Mouse (Mus musculus): ENCODE data around the gene Birc7.
A peak's percentile ranks its signal among the peaks of the same experiment; 100 is the strongest.

Gene Birc7

DNA sequence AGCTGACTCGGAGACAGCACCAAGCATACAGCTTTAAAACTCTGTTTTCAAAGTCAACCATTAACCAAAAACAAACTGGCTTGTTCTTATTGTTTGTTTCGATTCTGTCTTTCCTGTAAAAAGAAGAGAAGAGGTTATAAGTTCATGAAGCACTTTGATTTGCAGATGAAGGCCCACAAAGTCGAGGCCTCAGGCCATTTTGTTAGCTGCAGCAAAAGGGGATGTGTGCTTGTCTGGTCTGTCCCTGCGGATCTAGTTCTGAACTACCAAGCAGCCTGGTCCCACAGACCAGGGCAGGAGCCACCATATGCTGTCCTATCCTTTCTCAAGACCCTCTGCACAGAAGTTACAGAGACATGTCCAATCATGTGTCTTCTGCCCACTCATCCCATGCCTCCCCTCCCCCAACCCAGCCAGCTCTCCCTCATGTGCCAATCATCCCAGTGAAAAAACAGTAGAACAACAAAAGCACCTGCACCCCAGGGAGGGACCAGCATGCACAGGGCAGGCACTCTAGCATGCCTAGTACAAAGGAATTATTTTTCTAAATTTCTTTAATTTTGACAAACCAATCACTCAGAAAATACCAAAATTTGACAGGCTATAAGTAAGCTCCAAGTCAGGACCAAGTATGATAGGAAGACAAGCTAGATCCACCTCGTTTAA, 23.1 kb upstream of the Birc7 start:
- DNase-seq (ENCODE audit: low read depth, low spot score) = peak; percentile 64

GRCm38 (mm10) chr2:180910928-180911327, 17.9 kb upstream of the Birc7 start:
- DNase-seq (ENCODE audit: low read depth, low spot score) = no peak

DNA sequence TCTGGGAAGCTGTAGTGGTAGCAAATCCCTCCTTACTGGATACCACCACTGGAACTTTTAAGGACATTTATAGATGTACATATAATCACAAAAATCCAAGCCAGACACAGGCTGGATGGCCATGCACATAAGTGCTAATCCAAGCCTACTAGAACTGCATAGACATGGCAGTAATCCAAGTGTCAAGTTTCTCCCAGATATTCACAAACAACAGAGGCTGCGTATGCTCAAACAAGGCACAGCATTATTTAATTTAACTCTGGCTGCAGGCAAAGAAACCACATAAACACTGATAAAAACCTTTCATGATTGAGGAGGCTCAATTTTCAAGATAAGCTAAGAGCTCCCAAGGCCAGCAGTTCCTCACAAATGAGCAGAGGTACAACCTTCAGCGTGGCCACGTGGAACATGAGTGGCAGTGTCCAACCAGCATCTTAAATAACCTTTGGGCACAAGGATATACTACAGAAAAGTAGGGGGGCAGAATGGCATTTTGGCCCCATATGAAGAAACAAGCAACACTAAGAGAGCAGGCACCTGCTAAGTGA, 12.9 kb upstream of the Birc7 start:
- no peak for DNase-seq (ENCODE audit: low read depth, low spot score)

GRCm38 (mm10) chr2:180919913-180920809, 8.7 kb upstream of the Birc7 start:
- DNase-seq (ENCODE audit: low read depth, low spot score) = no peak

- DNase-seq (ENCODE audit: low read depth, low spot score) = peak; percentile 96
Measured at GRCm38 (mm10) chr2:180920810-180921400, 7.9 kb upstream of the Birc7 start, which contains the start of gene Ythdf1. Ythdf1 (minus strand) TSS chr2:180920949.

DNA sequence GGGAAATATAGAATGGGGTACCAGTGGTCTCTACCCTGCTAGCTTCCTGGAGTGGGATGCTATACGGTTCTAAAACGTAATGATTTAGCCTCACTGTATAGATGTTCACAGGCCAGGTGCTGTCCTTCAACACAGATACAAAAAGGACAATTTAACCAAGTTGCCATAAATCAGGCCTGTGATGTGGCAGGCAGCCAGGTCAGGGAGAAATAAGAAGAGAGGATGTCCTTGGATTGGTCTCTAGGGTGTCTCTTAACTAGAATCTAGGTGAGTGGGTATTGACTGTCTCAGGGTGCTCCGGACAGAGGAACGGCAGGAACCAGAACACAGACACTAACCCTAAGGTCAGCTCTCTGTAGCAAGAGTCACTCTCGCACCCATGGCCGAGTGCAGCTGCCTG, 6.1 kb upstream of the Birc7 start:
- DNase-seq (ENCODE audit: low read depth, low spot score) = no peak

DNA sequence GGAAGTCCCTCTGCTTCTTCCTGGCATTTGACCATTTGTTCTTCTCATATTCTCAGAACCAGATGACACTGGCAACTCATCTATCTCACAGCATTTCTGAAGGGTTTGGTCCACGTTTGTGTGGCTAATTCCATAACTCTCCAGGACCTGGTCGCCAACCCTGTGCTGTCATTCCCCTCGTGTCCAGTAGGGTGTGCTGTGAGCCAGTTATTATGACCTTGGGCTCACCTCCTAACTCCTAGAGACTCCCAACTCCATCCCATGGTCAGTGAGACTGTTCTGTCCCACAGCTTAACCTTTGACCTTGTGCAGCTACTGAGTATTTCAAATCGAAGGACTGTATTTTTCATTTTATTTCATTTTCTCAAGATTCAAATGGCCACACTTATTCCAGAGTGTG, 3.6 kb upstream of the Birc7 start:
- DNase-seq (ENCODE audit: low read depth, low spot score) = peak; percentile 67

GRCm38 (mm10) chr2:180932418-180932817, 3.6 kb downstream of the Birc7 start:
- DNase-seq (ENCODE audit: low read depth, low spot score) = no peak

- DNase-seq (ENCODE audit: low read depth, low spot score) = no peak
Measured at GRCm38 (mm10) chr2:180940187-180940586, 11.4 kb downstream of the Birc7 start.

GRCm38 (mm10) chr2:180941869-180942268, 13.0 kb downstream of the Birc7 start:
- DNase-seq (ENCODE audit: low read depth, low spot score) = no peak

- DNase-seq (ENCODE audit: low read depth, low spot score) = peak; percentile 23
Measured at GRCm38 (mm10) chr2:180949947-180950346, 21.1 kb downstream of the Birc7 start.

DNA sequence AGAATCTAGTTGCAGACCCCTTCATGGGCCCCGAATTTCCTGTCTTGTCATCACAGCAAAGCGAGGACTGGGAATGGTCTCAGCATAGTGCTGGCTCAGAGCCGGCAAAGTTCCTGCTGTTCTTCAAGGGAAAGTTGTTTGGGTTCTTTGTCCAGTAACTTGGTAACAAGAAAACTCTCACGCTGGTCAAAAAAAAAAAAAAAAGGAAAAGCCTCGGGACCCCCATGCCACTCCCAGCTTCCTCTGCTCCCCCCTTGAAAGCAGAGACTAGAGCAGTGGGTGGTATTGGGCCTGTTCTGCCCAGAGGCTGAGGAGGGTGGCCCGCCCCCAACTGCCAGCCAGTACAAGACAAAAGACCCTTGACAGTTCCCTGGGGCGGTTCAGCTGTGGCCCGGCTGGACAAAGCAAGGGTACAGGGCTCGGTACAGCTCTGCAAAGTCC, 23.9 kb downstream of the Birc7 start:
- DNase-seq (ENCODE audit: low read depth, low spot score) = peak; percentile 56

GRCm38 (mm10) chr2:180953638-180954037, 24.8 kb downstream of the Birc7 start:
- DNase-seq (ENCODE audit: low read depth, low spot score) = peak; percentile 68

DNA sequence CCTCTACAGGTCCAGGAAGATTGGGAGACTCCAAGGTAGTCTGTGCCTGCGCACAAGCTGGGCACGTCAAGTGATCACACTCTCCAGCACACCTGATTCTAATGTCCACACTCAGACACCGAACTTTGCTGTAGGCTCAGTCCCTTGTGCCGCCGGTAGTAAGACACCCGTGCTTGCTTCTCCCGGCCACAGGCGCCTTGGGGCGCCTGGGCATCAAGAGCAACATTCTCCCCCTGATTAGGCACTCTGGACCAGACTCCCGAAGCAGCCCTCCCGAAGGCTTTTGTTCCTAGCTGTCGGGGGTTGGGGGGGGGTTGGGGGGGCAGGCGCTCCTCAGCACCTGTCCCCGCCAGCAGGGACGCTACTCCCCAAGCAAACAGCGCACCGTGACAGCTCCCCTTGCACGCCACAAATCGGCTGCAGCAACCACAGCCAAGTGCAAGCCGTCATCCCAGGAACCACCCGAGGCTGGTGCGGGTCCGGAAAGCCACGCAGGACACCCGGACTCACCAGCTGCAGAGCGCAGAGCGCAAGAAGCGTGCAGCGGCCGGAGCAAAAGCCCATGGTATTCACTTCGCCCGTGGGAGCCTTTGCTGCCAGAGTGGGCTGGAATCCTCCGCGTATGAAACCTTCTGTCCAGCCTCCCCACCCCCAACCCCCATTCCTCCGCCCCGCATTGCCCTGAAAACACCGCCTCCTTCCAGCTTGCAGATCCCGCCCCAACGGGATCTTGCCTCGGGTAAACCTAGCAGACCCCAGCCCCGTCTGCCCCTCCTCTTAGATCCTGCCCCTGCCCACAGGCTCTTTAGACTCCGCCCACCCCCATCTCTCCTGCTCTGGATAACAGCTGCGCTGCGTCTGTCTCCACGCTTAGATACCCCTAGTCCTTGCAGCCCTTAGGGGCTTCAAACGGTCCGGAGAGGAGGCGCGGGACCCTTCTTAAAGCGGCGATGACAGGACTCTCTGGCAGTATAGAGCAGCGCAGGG, 25.5 kb downstream of the Birc7 start, which contains the start of gene Nkain4:
Gene Nkain4, minus strand, starts transcription at position 639 of the 987 bp plus-strand sequence.
- peak; percentile 87 for DNase-seq (ENCODE audit: low read depth, low spot score)

DNA sequence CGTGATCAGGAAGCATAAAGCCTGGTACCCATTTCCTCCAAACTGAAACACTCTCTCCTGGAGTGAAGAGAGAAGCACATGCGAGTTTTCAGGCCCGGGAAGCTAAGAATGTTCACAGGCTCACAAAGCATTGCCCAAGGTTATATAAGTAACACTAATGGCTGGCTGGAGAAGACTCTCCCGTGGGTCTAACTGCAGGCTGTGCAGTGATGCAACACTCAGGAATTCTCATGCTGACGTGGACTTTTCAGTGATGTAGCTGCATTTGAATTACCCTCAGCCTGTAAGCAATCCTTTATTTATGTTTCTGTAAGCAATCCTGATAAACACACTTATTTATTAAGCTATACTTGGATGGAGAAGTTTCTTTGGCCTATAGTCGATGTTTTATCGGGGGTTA, 30.8 kb downstream of the Birc7 start:
- no peak for DNase-seq (ENCODE audit: low read depth, low spot score)

- no peak for DNase-seq (ENCODE audit: low read depth, low spot score)
Measured at GRCm38 (mm10) chr2:180960187-180960586, 31.4 kb downstream of the Birc7 start.

GRCm38 (mm10) chr2:180962616-180963308, 33.9 kb downstream of the Birc7 start:
- DNase-seq (ENCODE audit: low read depth, low spot score) = no peak

DNA sequence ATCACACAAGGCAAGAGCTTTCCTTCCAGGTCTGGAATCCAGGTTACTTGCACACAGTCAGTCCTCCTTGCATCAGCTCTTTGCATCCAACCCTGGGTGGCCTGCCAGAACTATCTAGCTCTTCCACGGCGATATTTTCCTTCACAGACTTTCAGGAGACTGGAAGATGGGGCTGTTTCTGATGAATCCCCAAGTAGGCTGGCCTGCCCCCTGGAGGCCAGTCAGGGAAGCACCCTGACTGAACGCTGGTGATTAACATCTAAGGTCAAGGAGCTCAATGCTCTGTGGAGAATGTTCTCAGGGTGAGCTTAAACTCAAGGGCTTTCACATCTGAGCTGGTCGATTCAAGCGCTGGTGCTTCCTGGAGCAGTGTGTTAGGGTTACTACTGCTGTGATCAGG, 35.1 kb downstream of the Birc7 start:
- peak; percentile 84 for DNase-seq (ENCODE audit: low read depth, low spot score)

GRCm38 (mm10) chr2:180966092-180966882, 37.5 kb downstream of the Birc7 start:
- DNase-seq (ENCODE audit: low read depth, low spot score) = peak; percentile 15

Measured in ES-CJ7 (cell line).